Mouse (Mus musculus) kidney, adult 9 months (tissue): ENCODE measurements around the gene Nt5c2.
A peak's percentile ranks its signal among the peaks of the same experiment; 100 is the strongest.
"Not testable (repeated sequence)": the region's sequence is repeated elsewhere in the genome, so short reads cannot be mapped to it uniquely, and the experiment has no call there.

ENCODE experiments used
- DNase-seq: peaks from one replicate; pipeline ENCODE4 v3.0.0; 2022

The Nt5c2 gene

GRCm38 (mm10) chr19:46987646-46988045, 27.3 kb downstream of the Nt5c2 start:
- no peak for DNase-seq

GRCm38 (mm10) chr19:46984726-46985622, 30.0 kb downstream of the Nt5c2 start:
- DNase-seq = no peak

GRCm38 (mm10) chr19:46983966-46984380, 31.0 kb downstream of the Nt5c2 start:
- no peak for DNase-seq

- DNase-seq = no peak
These were observed 31.5 kb downstream of the Nt5c2 start for GRCm38 (mm10) chr19:46983352-46983965.

- DNase-seq = no peak
These were observed 33.5 kb downstream of the Nt5c2 start for GRCm38 (mm10) chr19:46981462-46981861.

- DNase-seq = peak; percentile 83
These were observed 35.2 kb downstream of the Nt5c2 start for GRCm38 (mm10) chr19:46979781-46980105.

- peak; percentile 55 for DNase-seq
These were observed 35.8 kb downstream of the Nt5c2 start for GRCm38 (mm10) chr19:46978920-46979780.

- DNase-seq = not testable (repeated sequence)
These were observed 36.9 kb downstream of the Nt5c2 start for GRCm38 (mm10) chr19:46978069-46978468.

- peak; percentile 90 for DNase-seq
These were observed 37.5 kb downstream of the Nt5c2 start for GRCm38 (mm10) chr19:46977460-46977859.

GRCm38 (mm10) chr19:46976743-46977142, 38.2 kb downstream of the Nt5c2 start:
- DNase-seq = no peak

GRCm38 (mm10) chr19:46975997-46976396, 39.0 kb downstream of the Nt5c2 start:
- DNase-seq = peak; percentile 31

- DNase-seq = peak; percentile 82
These were observed 39.4 kb downstream of the Nt5c2 start for GRCm38 (mm10) chr19:46975565-46975964.

GRCm38 (mm10) chr19:46972159-46972558, 42.8 kb downstream of the Nt5c2 start:
- no peak for DNase-seq

- DNase-seq = no peak
These were observed 43.2 kb downstream of the Nt5c2 start for GRCm38 (mm10) chr19:46971712-46972111.

- DNase-seq = no peak
These were observed 43.8 kb downstream of the Nt5c2 start for GRCm38 (mm10) chr19:46971051-46971689.

- DNase-seq = no peak
These were observed 44.7 kb downstream of the Nt5c2 start for GRCm38 (mm10) chr19:46970121-46970729.

- peak; percentile 94 for DNase-seq
These were observed 45.5 kb downstream of the Nt5c2 start for GRCm38 (mm10) chr19:46969286-46969985.

GRCm38 (mm10) chr19:46968833-46969232, 46.1 kb downstream of the Nt5c2 start:
- DNase-seq = no peak

GRCm38 (mm10) chr19:46967861-46968260, 47.1 kb downstream of the Nt5c2 start:
- DNase-seq = no peak

- DNase-seq = peak; percentile 72
These were observed 48.6 kb downstream of the Nt5c2 start for GRCm38 (mm10) chr19:46966330-46966729.

- no peak for DNase-seq
These were observed 49.5 kb downstream of the Nt5c2 start for GRCm38 (mm10) chr19:46965496-46965895.

- DNase-seq = no peak
These were observed 50.6 kb downstream of the Nt5c2 start for GRCm38 (mm10) chr19:46964353-46964752.
